Mouse (Mus musculus): ENCODE results near the gene Dock3. TPM values are rescaled to one million over a fixed set of nuclear protein-coding genes. Genes with fewer than 3 reads are reported as not detected.
A peak's percentile ranks its signal among the peaks of the same experiment; 100 is the strongest.

The Dock3 gene
- polyA plus RNA-seq, 1 experiment from 2014 or later, result 0.42 TPM

- ATAC-seq (ENCODE audit: insufficient number of reproducible peaks, insufficient read depth, low FRiP score, low read depth), result no peak
Measured at GRCm38 (mm10) chr9:107267028-107267427, 35.3 kb upstream of the Dock3 start.

GRCm38 (mm10) chr9:107264731-107265130 lies 33.0 kb upstream of the Dock3 start:
- WGBS, result 72% methylated on average over 3 of the region's 3 CpGs
- H3K4me2 ChIP-seq (ENCODE audit: low read length), result no peak overlapping the region
- no peaks in the 10 kb centered on the region for H3K36me3 ChIP-seq (ENCODE audit: control insufficient read depth, insufficient read depth, low read length)
- H3K9me3 ChIP-seq (ENCODE audit: control insufficient read depth, low read length), result no peaks in the 10 kb centered on the region
- no peaks in the 10 kb centered on the region for H3K27me3 ChIP-seq (ENCODE audit: control insufficient read depth, insufficient read depth, low read length)
- no peak for ATAC-seq (ENCODE audit: insufficient number of reproducible peaks, insufficient read depth, low FRiP score, low read depth)
- H3K9ac ChIP-seq (ENCODE audit: low read length), result no peak overlapping the region
- H3K27ac ChIP-seq (replicated peaks in 1 of 2; ENCODE audit: control insufficient read depth in 1 of 2, insufficient read depth in 1 of 2, low read depth in 2 of 2, low read length in 2 of 2), result no peak overlapping the region
- H3K4me1 ChIP-seq (ENCODE audit: control insufficient read depth in 2 of 2, insufficient read depth in 2 of 2, low read length in 2 of 2), result peaks cover 5 to 7% of the 10 kb centered on the region in 2 experiments
- H3K4me3 ChIP-seq (ENCODE audit: control insufficient read depth in 1 of 2, insufficient read depth in 1 of 2, low read depth in 1 of 2, low read length in 2 of 2), result no peak overlapping the region

More at GRCm38 (mm10) chr9:107267028-107267427, 35.3 kb upstream of the Dock3 start:
- 57% methylated on average over 1 of the region's 1 CpGs for WGBS
- no peaks in the 10 kb centered on the region for H3K9me3 ChIP-seq (ENCODE audit: control insufficient read depth, low read length)
- H3K27ac ChIP-seq (replicated peaks in 1 of 2; ENCODE audit: control insufficient read depth in 1 of 2, insufficient read depth in 1 of 2, low read depth in 2 of 2, low read length in 2 of 2), result no peak overlapping the region
- H3K4me2 ChIP-seq (ENCODE audit: low read length), result no peak overlapping the region
- H3K27me3 ChIP-seq (ENCODE audit: control insufficient read depth, insufficient read depth, low read length), result no peaks in the 10 kb centered on the region
- H3K9ac ChIP-seq (ENCODE audit: low read length), result no peak overlapping the region
- H3K36me3 ChIP-seq (ENCODE audit: control insufficient read depth, insufficient read depth, low read length), result no peaks in the 10 kb centered on the region
- H3K4me3 ChIP-seq (ENCODE audit: control insufficient read depth in 1 of 2, insufficient read depth in 1 of 2, low read depth in 1 of 2, low read length in 2 of 2), result no peak overlapping the region
- H3K4me1 ChIP-seq (ENCODE audit: control insufficient read depth in 2 of 2, insufficient read depth in 2 of 2, low read length in 2 of 2), result peaks cover 0 to 5% of the 10 kb centered on the region in 2 experiments; a peak in 1 of 4 replicates

GRCm38 (mm10) chr9:107263912-107264311 lies 32.2 kb upstream of the Dock3 start:
- Histone ChIP-seq H3K4me3 (ENCODE audit: control insufficient read depth in 1 of 2, insufficient read depth in 1 of 2, low read depth in 1 of 2, low read length in 2 of 2) (no peak overlapping the region), H3K4me2 (ENCODE audit: low read length) (no peak overlapping the region), H3K9me3 (ENCODE audit: control insufficient read depth, low read length) (no peaks in the 10 kb centered on the region), H3K27ac (replicated peaks in 1 of 2; ENCODE audit: control insufficient read depth in 1 of 2, insufficient read depth in 1 of 2, low read depth in 2 of 2, low read length in 2 of 2) (no peak overlapping the region), H3K4me1 (ENCODE audit: control insufficient read depth in 2 of 2, insufficient read depth in 2 of 2, low read length in 2 of 2) (peaks cover 12 to 16% of the 10 kb centered on the region in 2 experiments), H3K36me3 (ENCODE audit: control insufficient read depth, insufficient read depth, low read length) (no peaks in the 10 kb centered on the region), H3K27me3 (ENCODE audit: control insufficient read depth, insufficient read depth, low read length) (no peaks in the 10 kb centered on the region), H3K9ac (ENCODE audit: low read length) (no peak overlapping the region)
- no peak for ATAC-seq (ENCODE audit: insufficient number of reproducible peaks, insufficient read depth, low FRiP score, low read depth)
- 93% methylated on average over 5 of the region's 5 CpGs for WGBS

GRCm38 (mm10) chr9:107262375-107262774 lies 30.7 kb upstream of the Dock3 start:
- Histone ChIP-seq H3K4me2 (ENCODE audit: low read length) (no peak overlapping the region), H3K27me3 (ENCODE audit: control insufficient read depth, insufficient read depth, low read length) (no peaks in the 10 kb centered on the region), H3K4me3 (ENCODE audit: control insufficient read depth in 1 of 2, insufficient read depth in 1 of 2, low read depth in 1 of 2, low read length in 2 of 2) (no peak overlapping the region), H3K4me1 (ENCODE audit: control insufficient read depth in 2 of 2, insufficient read depth in 2 of 2, low read length in 2 of 2) (peaks cover 15 to 16% of the 10 kb centered on the region in 2 experiments), H3K27ac (replicated peaks in 1 of 2; ENCODE audit: control insufficient read depth in 1 of 2, insufficient read depth in 1 of 2, low read depth in 2 of 2, low read length in 2 of 2) (no peak overlapping the region), H3K9ac (ENCODE audit: low read length) (no peak overlapping the region), H3K36me3 (ENCODE audit: control insufficient read depth, insufficient read depth, low read length) (no peaks in the 10 kb centered on the region), H3K9me3 (ENCODE audit: control insufficient read depth, low read length) (no peaks in the 10 kb centered on the region)
- WGBS, result 74% methylated on average over 7 of the region's 7 CpGs
- no peak for ATAC-seq (ENCODE audit: insufficient number of reproducible peaks, insufficient read depth, low FRiP score, low read depth)

GRCm38 (mm10) chr9:107261792-107262191 lies 30.1 kb upstream of the Dock3 start:
- Histone ChIP-seq H3K4me2 (ENCODE audit: low read length) (no peak overlapping the region), H3K9me3 (ENCODE audit: control insufficient read depth, low read length) (no peaks in the 10 kb centered on the region), H3K27me3 (ENCODE audit: control insufficient read depth, insufficient read depth, low read length) (no peaks in the 10 kb centered on the region), H3K4me3 (ENCODE audit: control insufficient read depth in 1 of 2, insufficient read depth in 1 of 2, low read depth in 1 of 2, low read length in 2 of 2) (no peak overlapping the region), H3K27ac (replicated peaks in 1 of 2; ENCODE audit: control insufficient read depth in 1 of 2, insufficient read depth in 1 of 2, low read depth in 2 of 2, low read length in 2 of 2) (no peak overlapping the region), H3K36me3 (ENCODE audit: control insufficient read depth, insufficient read depth, low read length) (no peaks in the 10 kb centered on the region), H3K4me1 (ENCODE audit: control insufficient read depth in 2 of 2, insufficient read depth in 2 of 2, low read length in 2 of 2) (peaks cover 15 to 16% of the 10 kb centered on the region in 2 experiments), H3K9ac (ENCODE audit: low read length) (no peak overlapping the region)
- WGBS, result 70% methylated on average over 6 of the region's 6 CpGs
- ATAC-seq (ENCODE audit: insufficient number of reproducible peaks, insufficient read depth, low FRiP score, low read depth), result no peak

GRCm38 (mm10) chr9:107260836-107261235 lies 29.1 kb upstream of the Dock3 start:
- ATAC-seq (ENCODE audit: insufficient number of reproducible peaks, insufficient read depth, low FRiP score, low read depth), result no peak
- no peak overlapping the region for H3K9ac ChIP-seq (ENCODE audit: low read length)
- H3K27ac ChIP-seq (replicated peaks in 1 of 2; ENCODE audit: control insufficient read depth in 1 of 2, insufficient read depth in 1 of 2, low read depth in 2 of 2, low read length in 2 of 2), result no peak overlapping the region
- no peak overlapping the region for H3K4me2 ChIP-seq (ENCODE audit: low read length)
- no peaks in the 10 kb centered on the region for H3K36me3 ChIP-seq (ENCODE audit: control insufficient read depth, insufficient read depth, low read length)
- H3K4me1 ChIP-seq (ENCODE audit: control insufficient read depth in 2 of 2, insufficient read depth in 2 of 2, low read length in 2 of 2), result peaks cover 15 to 16% of the 10 kb centered on the region in 2 experiments
- no peaks in the 10 kb centered on the region for H3K9me3 ChIP-seq (ENCODE audit: control insufficient read depth, low read length)
- H3K27me3 ChIP-seq (ENCODE audit: control insufficient read depth, insufficient read depth, low read length), result no peaks in the 10 kb centered on the region
- H3K4me3 ChIP-seq (ENCODE audit: control insufficient read depth in 1 of 2, insufficient read depth in 1 of 2, low read depth in 1 of 2, low read length in 2 of 2), result no peak overlapping the region
- 60% methylated on average over 8 of the region's 8 CpGs for WGBS

GRCm38 (mm10) chr9:107260429-107260828 lies 28.7 kb upstream of the Dock3 start:
- H3K27me3 ChIP-seq (ENCODE audit: control insufficient read depth, insufficient read depth, low read length), result no peaks in the 10 kb centered on the region
- H3K4me3 ChIP-seq (ENCODE audit: control insufficient read depth in 1 of 2, insufficient read depth in 1 of 2, low read depth in 1 of 2, low read length in 2 of 2), result no peak overlapping the region
- H3K4me1 ChIP-seq (ENCODE audit: control insufficient read depth in 2 of 2, insufficient read depth in 2 of 2, low read length in 2 of 2), result peaks cover 15 to 18% of the 10 kb centered on the region in 2 experiments
- WGBS, result 76% methylated on average over 2 of the region's 2 CpGs
- H3K9me3 ChIP-seq (ENCODE audit: control insufficient read depth, low read length), result no peaks in the 10 kb centered on the region
- H3K4me2 ChIP-seq (ENCODE audit: low read length), result no peak overlapping the region
- peak overlapping the region; percentile 16; the same call in 1 of the 2 replicates for H3K9ac ChIP-seq (ENCODE audit: low read length)
- no peak overlapping the region; a peak in 1 of 4 replicates for H3K27ac ChIP-seq (replicated peaks in 1 of 2; ENCODE audit: control insufficient read depth in 1 of 2, insufficient read depth in 1 of 2, low read depth in 2 of 2, low read length in 2 of 2)
- no peak for ATAC-seq (ENCODE audit: insufficient number of reproducible peaks, insufficient read depth, low FRiP score, low read depth)
- no peaks in the 10 kb centered on the region for H3K36me3 ChIP-seq (ENCODE audit: control insufficient read depth, insufficient read depth, low read length)

- H3K27me3 ChIP-seq (ENCODE audit: control insufficient read depth, insufficient read depth, low read length), result no peaks in the 10 kb centered on the region
- H3K4me3 ChIP-seq (ENCODE audit: control insufficient read depth in 1 of 2, insufficient read depth in 1 of 2, low read depth in 1 of 2, low read length in 2 of 2), result no peak overlapping the region
- 6% methylated on average over 6 of the region's 6 CpGs for WGBS
- ATAC-seq (ENCODE audit: insufficient number of reproducible peaks, insufficient read depth, low FRiP score, low read depth), result 0 out of 2 replicates have a peak, but pooled peaks have one; percentile 10
- peak overlapping the region; percentile 31 to 63 for H3K27ac ChIP-seq (replicated peaks in 1 of 2; ENCODE audit: control insufficient read depth in 1 of 2, insufficient read depth in 1 of 2, low read depth in 2 of 2, low read length in 2 of 2)
- H3K9ac ChIP-seq (ENCODE audit: low read length), result peak overlapping the region; percentile 14; the same call in 1 of the 2 replicates
- no peaks in the 10 kb centered on the region for H3K9me3 ChIP-seq (ENCODE audit: control insufficient read depth, low read length)
- H3K4me2 ChIP-seq (ENCODE audit: low read length), result peak overlapping the region; percentile 42
- no peaks in the 10 kb centered on the region for H3K36me3 ChIP-seq (ENCODE audit: control insufficient read depth, insufficient read depth, low read length)
- H3K4me1 ChIP-seq (ENCODE audit: control insufficient read depth in 2 of 2, insufficient read depth in 2 of 2, low read length in 2 of 2), result peaks cover 20 to 27% of the 10 kb centered on the region in 2 experiments
Measured at GRCm38 (mm10) chr9:107259571-107259970, 27.9 kb upstream of the Dock3 start.
